Mouse (Mus musculus) embryo, embryonic 9.5 days (tissue): ENCODE data around the gene Zdhhc3.

Source experiments
- DNase-seq: peaks from one replicate; pipeline ENCODE4 v3.0.0-alpha.2; 2017; ENCODE audit errors: extremely low spot score

Zdhhc3 gene

GRCm38 (mm10) chr9:123115566-123115965, 2.6 kb upstream of the Zdhhc3 start:
- no peak for DNase-seq

- DNase-seq, result no peak
Measured at GRCm38 (mm10) chr9:123113931-123114330, 926 bp upstream of the Zdhhc3 start.

GRCm38 (mm10) chr9:123111751-123112221, 1.2 kb downstream of the Zdhhc3 start:
- no peak for DNase-seq

GRCm38 (mm10) chr9:123109188-123109587, 3.8 kb downstream of the Zdhhc3 start:
- no peak for DNase-seq

- no peak for DNase-seq
Measured at GRCm38 (mm10) chr9:123107186-123107585, 5.8 kb downstream of the Zdhhc3 start.

DNA sequence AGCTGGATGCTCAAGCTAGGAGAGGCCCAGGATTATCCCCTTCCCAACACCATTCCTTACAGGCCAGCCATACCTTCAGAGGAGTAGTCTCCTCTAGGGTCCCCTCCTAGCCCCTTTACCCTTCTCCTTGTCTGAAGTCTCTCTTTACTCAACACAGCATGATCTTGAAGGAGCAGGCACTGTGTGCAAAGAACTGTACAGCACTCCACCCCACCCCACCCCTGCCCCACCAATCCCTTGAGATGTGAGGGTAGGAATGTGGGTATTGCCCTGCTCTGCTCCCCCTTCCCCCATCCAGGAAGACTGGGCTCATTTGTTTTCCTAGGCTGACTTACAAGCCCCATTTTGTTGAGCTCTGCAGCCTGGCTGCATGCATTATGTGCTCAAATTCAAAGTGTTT, 8.6 kb downstream of the Zdhhc3 start:
- no peak for DNase-seq

DNA sequence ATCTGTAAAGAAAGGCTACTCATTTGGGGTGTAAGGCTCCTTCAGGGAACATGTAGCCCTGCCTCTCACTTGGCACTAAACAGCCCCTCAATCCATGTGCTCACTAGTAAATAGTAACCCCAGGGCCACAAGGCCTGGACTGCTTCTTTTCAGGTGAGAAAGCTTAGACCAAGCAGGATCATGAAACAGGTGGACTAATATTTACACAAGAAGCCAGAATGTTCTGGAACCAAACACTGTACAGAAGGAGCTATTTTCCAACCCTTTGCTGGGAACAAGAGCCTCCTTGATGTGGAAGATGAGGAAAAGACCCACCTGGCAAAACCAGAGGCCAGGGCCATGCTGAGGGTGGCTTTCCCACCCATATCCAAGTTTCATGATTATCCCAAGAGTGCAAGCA, 9.6 kb downstream of the Zdhhc3 start:
- DNase-seq, result no peak

- DNase-seq, result no peak
Measured at GRCm38 (mm10) chr9:123099631-123100455, 13.2 kb downstream of the Zdhhc3 start.

DNA sequence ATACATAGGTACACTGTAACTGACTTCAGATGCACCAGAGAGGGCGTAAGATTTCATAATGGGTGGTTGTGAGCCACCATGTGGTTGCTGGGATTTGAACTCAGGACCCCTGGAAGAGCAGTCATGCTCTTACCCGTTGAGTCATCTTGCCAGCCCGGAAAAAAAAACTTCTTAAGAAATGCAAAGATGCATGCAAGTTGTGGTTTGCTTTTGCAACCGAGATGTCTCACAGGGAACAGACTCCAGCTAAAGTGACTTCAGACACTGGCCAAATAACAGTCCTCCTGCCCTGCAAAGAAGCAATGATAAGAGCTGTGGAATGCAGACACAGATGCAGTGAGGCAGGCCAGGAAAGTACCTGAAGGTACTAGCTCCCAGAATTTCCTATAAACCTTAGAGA, 22.2 kb downstream of the Zdhhc3 start:
- no peak for DNase-seq

GRCm38 (mm10) chr9:123087558-123087957, 25.4 kb downstream of the Zdhhc3 start:
- no peak for DNase-seq

DNA sequence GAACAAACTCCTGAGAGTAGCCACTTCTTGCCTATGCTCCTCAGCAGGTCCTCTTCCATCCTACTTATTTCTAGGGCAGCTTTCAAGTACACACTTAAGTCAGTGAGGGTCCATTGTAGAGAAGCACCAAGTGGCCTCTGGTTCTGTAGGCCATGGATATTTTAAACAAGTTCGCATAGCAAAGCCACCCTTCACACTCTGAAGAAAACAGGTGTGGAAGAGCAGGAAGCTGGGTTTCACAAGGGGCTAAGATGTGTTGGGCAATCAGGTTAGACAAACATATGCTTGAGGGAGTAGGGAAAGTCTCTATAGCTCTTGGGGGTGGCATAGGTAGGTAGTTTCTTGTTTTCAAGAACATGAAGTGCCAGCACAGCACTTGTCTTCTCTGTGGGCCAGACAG, 27.6 kb downstream of the Zdhhc3 start:
- no peak for DNase-seq

GRCm38 (mm10) chr9:123080796-123081195, 32.2 kb downstream of the Zdhhc3 start:
- no peak for DNase-seq

GRCm38 (mm10) chr9:123080355-123080754, 32.6 kb downstream of the Zdhhc3 start:
- no peak for DNase-seq

- DNase-seq, result no peak
Measured at GRCm38 (mm10) chr9:123079149-123079548, 33.9 kb downstream of the Zdhhc3 start.

GRCm38 (mm10) chr9:123060172-123060571, 52.8 kb downstream of the Zdhhc3 start:
- no peak for DNase-seq

DNA sequence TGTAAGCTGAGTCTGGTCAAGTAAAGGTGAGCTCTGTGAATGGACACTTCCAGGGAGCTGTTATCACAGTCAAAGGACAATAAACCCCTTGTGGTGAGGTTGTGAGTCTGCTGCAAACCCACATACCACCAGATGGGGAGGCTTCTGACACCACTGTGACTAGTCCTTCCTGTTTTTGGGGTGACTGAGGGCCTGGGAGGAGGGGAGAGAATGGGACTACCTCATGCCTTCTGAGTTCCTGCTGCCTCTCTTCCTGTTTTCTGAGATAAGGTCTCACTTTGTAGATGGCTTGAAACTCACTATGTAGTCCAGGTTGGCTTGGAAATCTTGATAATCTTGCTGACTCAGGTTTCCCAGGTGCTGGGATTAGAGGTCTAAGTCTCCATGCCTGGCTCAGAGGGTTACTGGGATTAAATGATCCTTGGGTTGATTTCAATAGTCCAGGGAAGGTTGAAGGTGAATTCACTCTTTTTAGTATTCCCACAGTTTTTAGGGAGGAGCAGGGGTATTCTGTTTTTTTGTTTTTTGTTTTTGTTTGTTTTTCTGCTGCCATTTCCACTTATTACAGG, 54.2 kb downstream of the Zdhhc3 start:
- no peak for DNase-seq

DNA sequence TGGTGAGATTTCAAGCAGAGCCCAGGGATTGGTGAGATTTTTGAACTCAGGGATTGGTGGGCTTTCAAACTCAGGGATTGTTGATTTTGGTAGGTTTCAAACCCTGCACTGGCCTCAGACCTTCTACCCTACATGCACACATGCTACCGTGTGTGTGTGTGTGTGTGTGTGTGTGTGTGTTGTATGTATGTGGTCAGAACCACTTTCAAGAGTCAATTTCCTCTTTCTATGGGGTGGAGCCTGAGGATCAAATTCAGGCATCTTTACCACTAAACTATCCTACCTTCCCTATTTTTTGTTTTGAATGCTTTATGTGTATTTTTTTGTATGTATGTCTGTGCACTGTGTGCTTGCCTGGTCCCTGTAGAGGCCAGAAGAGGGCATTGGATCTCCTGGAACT, 65.3 kb downstream of the Zdhhc3 start:
- no peak for DNase-seq

DNA sequence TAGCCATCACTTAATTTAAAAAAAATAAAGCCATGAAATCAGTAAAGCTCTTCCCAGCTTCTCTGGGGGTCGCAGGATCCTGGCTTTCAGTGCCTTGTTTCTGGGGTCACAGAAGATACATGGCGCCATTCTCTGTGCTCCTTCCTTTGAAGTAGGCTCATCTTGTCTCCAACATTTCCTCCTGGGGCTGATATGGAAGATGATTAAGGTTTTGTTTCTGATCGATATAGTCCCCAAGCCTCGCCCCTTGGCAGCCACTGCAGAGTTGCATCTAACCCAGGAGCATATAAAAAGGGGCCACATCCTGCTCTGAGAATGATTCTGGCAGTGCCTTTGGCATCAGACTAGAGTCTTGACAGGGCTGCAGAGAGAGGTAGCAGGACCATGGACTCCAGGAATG, 78.6 kb downstream of the Zdhhc3 start, which contains the start of gene Tgm4:
Tgm4 (plus strand) TSS at position 301 of the 400 bp plus-strand sequence.
- no peak for DNase-seq

- no peak for DNase-seq
Measured at GRCm38 (mm10) chr9:123031496-123032246, 81.3 kb downstream of the Zdhhc3 start.

DNA sequence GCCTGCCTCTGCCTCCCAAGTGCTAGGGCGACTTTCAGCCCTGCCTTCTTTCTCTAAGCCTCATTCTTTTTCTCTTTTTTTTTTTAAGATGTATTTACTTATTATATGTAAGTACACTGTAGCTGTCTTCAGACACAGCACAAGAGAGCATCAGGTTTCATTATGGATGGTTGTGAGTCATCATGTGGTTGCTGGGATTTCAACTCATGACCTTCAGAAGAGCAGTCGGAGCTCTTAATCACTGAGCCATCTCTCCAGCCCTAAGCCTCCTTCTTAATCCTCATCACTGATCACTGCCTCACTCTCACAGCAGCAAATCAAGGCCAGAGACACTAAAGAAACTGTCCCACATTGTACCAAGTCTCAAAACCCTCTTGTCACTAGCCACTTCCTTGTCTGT, 88.8 kb downstream of the Zdhhc3 start:
- no peak for DNase-seq

DNA sequence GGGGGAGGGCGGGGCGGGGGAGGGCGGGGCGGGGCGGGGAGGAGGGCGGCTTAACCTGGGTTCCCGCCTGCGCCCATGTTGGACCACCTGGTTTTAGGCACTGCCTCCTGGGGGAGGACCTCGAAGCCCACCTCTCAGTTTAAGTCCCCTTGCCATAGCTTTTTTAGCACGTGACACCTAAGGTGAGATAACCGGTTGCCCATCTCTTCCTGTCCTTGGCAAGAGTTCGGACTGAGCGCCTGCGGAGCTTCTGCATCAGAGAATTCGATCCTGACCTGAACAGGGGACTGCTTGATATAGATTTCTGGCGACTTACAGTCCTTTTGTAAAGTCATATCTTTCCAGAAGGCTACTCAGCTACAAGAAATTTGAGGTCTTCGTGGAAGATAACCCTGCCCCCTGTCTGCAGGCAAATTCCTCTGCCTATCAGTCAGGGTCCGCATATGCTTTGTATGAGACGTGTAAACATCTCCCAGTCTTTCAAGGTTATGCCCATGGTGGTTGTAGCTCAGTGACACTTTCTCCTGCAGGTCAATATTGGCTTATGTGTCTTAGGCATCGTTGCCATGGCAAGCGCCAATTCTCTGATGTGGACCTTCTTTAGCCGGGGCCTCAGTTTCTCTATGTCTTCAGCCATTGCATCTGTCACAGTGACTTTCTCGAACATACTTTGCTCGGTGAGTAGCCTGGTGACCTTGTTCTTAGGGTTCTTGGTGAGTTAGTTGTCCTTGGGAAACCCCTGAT, 91.2 kb downstream of the Zdhhc3 start:
- DNase-seq, result no peak
